Mouse (Mus musculus): ENCODE data around the gene Tecta.

Tecta gene

DNA sequence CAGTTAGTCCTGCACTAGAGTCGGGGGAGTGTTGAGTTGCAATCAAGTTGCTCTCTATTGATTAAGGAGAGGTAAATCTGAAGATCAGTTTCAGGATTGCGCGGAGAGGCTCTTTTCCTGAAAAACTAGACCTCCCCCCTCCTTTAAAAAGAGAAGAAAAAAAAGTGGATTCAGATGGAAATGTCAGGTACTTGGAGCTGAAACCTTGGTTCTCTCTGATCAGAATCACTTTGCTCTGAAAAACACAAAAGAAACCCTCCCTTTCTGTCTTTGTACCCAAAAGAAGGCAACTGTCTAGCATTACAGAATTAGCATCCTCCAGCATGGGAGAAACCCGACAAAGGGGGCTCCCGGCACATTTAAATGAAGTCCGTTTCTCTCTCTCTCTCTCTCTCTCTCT, at the start of gene Tecta:
Tecta (minus strand) TSS at position 101 of the 400 bp plus-strand sequence.
- no peak for DNase-seq

DNA sequence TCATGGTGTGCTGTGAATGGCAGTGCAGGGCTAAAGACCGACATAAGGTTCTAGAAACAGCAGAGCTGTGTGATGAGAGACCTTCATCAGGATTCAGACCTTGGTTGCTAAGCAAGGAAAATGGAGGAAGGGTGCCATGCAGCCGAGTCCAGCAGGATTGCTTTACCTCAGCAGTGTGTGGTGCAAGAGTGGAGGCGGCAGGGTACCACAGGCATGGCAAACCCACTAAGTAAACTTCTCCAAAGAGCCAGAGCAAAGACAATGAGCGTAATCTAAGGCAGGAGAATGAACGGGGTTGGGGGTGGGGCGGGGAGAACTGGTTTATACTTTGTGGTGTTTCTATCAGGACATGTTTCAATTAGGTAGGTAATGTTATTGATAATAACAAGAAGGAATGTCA, 49.3 kb upstream of the Tecta start:
- no peak for DNase-seq

DNA sequence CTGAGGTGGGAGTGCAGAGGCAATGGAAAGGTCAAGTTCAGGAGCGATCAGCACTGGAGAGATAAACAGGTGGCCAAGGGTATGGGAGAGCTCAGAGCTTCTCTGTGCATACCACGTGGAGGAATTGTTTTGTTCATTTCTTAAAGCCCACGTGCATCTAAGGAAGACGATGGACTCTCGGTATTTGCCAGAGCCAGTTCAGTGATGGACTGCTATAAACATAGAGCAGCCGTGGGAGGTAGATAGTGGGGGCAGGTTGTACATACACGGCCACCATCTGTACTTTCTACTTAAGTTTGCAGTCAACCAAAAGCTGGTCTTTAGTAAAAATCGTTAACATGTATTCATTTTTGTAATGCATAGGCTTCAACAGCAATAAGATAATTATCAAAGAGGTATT, 42.4 kb upstream of the Tecta start:
- DNase-seq, result no peak

DNA sequence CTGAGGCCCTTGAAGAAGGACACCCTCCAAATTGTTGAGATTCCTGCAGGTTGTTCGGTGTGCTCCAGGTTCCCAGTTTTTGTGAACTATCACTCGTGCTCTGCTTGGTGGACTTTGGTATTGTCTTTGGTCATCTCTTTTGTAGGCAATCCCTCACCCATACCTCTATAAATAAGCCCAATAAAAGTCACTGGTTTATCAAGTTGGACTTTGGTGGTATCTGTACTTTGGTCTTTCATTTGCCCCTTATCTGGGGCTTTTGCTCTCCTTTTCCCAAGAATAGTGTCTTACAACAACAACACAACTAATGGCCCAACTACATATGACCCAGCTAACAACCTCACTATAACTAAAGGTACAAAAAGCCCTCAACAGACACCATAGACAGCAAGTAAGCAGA, 41.5 kb upstream of the Tecta start:
- no peak for DNase-seq

DNA sequence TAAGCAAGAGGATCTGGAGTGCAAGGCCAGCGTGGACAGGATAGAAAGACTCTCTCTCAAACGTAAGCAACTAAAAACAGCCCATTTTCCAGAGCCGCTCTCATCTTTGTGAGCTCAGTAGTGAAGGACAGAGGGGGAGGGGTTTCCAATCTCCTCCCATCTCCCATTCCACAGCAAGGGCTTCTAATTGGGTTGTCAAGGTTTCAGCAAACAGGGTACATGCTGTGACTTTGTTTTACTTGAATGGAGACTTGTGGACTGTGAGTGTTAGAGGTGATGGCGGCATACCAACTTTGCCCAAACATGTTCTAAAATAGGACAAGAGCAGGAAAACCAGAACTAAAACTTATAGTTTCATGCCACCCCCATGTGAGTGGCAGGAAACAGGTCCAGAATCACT, 39.7 kb upstream of the Tecta start:
- DNase-seq, result no peak

DNA sequence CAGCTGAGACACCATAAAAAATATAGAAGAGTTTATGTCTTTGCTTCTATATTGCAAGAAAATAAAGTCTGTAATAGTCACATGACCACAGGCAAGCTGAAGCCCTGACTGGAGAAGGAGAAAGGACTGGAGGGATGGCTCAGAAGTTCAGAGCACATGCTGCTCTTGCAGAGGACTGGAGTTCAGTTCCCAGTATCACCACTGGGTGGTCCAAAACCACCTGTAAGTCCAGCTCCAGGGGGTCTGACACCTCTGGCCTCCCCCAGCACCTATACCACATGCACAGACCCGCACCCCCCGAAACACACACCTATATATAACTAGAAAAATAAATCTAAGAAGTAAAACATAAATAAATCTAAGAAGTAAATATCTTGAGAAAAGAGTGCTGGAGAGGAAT, 32.4 kb upstream of the Tecta start:
- DNase-seq, result no peak

DNA sequence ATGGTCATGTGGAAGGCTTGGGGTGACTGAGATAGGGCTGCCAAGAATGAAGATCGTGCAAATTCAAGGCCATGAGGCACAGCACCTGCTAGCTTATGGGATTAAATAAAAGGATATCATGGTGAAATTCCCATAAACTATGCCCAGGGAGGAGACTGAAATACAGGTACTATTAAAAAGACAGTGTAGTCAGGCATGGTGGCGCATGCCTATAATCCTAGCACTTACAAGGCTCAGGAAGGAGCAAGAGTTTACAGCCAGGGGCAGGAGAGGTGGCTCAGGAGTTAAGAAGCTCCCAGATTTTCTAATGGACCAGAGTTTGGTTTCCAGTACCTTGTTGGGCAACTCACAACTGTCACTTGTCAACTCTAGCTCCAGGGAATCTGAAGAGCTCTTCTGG, 31.9 kb upstream of the Tecta start:
- DNase-seq, result no peak

DNA sequence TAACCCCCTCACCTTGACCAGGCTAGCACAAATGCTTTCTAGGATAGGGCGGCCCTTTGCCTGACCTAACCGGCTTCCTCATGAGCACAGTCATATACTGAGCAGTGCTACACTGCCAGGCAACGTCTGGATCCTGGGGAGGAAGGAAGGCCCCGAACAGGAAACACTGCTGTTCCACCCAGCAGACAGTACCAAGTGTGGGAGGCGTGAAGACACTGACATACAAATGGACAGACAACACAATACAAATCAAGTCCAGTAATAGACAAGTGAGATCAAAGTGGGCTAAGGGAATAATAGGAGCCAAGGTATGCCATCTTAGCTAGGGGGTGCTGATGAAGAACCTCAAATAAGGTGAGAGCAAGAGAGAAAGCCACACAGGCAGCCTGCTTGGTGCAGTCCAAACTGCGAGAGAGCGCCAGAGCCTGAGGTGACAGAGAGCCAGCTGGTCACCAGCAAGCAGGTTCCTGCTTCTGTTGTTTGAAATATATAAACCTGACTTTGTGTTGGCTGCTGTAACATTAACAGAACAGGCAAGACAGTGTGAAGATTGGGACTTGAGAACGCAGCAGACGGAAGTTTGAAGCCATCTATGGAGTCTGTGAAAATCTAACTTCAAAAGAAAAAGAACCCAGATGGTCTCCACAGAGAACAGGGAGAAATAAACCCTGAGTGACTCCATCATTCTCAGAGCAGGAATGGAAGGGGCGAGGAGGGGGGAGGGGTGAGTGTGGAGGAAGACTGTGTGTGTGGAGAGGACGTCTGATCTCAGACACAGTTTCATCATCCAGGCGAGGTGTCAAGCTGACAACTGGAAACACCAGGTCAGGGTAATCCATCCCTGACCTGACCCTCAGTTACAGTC, 28.6 kb upstream of the Tecta start:
- peak; percentile 69 to 75 for DNase-seq

DNA sequence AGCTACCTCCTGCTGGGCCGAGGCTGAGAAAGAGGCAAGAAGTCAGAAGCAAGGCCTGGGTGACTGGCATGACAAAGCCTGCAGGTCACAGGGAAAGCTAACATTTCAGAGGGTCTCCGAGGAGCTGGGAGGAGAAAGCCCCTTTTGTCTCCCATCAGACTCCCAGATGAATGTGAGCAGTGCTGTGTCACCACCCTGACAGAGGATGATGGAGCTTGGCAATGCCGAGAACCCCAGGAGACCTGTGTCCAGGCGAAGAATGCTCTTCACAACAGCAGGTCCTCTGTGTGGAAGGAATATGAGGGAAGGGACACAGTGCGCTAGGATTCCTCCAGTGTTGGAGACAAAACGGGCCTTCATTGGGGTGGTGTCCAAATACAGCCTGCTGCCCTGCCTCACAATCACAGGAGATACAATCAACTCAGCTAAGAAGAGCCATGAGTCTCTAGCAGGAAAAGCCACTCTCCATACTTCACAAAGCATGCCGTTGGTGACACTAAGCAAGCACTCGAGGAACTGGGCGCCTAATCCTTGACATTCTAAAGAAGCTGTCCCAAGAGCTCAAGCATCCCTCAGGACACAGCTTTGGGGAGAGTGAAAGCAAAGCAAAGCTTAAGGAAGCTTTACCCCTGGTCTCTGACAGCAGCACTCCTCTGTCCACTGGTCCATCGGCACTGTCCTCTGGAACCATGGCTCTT, 27.1 kb upstream of the Tecta start:
- peak in 1 of 2 experiments; percentile 30 for DNase-seq

DNA sequence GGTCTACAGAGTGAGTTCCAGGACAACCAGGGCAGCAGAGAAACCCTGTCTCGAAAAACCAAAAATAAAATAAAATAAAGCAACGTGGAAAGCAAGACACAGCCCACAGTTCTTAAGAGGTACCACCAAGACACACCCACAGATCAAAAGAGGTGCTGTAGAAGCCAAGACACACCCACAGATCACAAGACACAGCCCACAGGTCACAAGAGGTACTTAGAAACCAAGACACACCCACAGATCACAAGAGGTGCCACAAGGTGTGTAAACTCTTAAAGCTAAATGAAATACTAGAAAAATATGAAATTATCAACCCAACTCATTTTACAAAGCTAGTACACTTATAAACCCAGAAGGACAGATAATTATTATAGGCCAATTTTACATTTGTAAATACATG, 23.9 kb upstream of the Tecta start:
- no peak for DNase-seq

DNA sequence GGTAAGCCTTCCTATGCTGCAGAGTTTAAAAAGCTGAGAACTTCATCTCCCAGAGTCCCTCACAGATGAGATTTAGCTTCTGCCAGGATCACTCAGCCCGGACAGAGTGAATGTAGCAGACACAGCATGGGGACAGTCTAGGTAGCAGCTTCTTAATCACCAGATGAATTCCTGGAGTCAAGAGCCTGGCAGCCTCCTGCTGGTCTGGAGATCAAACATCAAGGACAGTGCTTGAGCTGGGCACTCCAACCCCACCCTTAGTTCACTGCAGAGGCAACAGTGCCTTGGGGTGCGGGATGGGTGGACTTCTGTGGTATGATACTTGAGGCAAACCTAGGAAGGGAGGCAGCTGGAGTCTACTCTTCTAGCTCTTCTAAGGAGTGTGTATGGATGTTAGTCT, 20.0 kb upstream of the Tecta start:
- DNase-seq, result peak in 1 of 2 experiments; percentile 19

DNA sequence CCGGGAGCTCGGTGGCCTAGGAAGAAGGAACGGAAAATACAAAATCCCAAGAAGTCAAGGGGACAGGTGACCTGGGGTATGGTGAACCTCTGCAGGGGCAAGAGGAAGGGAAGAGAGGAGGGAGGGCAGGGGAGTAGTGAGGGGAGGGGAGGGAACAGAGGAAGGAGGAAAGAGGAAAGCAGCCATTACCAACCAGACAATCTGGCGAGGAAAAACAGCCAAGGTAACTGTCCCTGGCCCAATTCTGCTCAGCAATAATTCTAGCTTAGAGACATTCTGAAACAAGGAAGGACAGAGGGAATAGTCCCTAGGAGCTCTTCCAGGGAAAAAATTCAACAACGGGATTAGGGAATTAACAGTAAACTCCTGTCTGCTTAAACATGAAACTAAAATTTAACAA, 19.1 kb upstream of the Tecta start:
- DNase-seq, result peak; percentile 30 to 43

DNA sequence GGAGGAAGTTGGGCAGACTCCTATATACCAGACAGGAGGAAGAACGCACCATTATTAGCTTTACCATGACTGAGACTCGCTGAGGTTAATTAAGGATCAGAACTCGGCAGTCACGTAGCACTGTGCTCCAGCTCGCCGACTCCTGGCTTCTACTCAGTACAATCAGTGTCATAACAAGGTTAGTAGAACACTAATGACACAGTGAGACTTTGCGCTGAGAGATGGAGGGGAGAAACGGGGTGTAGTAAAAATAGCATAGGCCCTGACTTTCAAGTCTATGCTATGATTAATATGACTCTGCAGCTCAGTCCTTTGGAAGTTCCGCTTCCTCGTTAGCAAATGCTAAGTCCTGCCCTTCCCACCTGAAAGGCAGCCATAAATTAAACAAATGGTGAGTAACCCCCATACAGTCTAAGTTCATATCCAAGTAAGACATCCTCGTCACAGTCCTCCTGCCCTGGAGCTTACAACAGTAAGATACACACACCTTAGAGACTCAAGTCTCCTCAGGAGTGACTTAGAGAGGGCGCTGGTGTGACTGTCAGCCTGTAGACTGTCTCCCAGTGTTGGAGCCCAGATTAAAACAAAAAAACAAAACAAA, 17.7 kb upstream of the Tecta start:
- DNase-seq, result no peak

DNA sequence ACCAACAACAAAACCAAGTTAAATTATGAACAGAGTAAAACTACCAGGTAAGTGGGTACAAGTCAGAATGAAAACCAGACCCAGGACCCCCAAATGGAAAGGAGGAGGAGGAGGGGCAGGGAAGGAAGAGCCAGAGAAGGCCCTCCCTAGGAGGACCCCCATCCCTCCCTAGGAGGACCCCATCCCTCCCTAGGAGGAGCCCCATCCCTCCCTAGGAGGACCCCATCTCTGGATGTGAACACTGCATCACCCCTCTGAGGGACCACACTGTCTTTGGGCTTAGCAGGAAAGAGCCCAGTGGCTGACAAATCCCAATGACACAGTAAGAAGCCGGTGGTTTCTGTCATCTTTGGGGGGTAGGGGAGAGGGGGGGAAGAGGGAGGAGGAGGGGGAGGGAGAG, 15.5 kb upstream of the Tecta start:
- DNase-seq, result no peak

DNA sequence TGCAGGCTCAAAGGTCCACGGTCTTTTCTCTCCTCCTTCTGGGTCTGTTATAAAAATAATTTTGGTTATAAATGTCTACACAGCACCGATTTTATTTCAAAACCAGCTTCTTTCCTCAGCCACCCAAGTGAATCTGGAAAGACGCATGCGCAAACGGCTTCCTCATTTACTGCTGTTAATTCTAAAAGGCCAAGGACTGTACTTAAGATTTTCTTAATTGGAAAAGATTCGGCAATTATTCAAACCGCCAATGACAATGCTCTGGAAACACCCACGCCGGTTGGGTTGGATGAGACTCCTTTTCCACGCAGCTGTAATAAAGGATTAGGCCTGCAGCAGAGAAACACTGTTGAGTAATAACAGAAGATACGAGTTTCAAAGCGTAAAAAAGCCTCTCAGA, 13.6 kb upstream of the Tecta start:
- DNase-seq, result no peak

DNA sequence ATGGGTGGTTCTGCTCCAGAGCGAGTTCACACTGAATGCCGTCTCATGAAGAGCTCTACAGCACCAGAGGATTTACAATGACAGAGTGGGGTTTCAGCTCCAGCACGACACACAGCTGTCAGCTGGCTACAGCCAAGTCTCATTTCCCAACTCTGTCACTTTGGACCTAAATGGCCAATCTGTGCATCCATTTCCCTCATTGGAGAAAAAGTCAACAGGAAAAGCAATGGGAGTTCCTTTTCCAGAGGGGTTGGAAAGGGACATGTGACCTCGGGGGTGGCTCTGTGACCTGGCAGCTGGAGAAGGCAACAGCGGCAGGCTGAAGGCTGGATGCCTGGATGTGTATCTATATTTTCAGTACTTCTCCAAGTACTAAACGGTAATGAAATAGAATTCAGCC, 11.6 kb upstream of the Tecta start:
- no peak for DNase-seq

DNA sequence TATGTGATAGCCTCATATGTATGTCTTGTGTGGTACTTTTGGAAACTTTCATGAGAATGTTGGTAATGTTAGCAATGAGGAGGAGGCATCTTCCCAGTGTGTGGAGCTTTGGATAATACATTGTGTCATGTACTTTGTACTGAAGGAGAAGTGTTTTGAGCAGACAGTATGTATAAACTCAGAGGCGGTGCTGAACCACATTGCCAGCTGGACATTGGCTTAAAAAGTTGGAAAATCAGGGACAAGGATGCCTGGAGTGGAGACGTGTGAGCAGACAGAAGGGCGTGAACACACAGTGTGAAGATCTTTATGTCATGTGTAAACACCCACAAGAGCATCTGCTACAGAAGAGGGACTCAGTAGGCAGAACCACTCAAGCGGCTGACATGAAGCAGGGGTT, 6.0 kb upstream of the Tecta start:
- DNase-seq, result no peak

DNA sequence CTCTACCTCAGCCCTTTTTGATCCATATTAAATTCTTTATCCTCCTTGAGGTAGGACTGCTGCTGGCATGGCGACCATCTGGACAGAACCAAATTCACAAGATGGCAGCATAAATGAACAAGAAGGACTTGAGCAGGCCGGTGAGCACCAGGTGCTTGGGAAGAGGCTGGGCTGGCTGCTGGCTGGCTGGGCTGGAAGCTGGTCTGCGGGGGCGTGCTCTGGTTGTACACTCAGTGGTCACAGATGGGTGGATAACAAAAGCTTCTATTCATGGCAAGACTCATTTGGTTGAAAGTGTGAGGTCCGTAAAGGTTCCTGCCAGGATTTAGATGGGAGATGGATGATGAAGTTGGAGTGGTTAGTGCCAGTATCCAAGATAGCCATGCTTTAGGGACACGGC, 1.8 kb upstream of the Tecta start:
- peak in 1 of 2 experiments; percentile 20 for DNase-seq

DNA sequence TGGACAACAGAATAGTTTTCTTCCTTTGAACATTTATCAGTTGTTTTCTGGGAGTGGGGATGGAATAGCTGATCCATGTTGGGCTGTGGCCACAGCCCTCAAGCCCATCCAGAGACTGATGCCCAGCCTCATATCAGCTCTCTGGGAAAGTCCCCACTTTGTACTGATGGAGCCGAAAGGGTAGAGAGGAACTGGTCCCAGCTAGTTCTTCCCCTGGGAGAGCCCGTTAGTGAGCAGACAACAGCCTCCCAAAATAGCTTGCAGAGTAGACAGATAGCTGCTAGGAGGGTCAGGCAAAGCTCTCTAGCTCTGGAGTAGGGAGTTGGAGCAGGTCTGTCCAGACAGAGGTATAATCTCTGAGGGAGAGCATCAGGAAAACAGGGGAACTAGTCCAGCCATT, 3.6 kb downstream of the Tecta start:
- no peak for DNase-seq

DNA sequence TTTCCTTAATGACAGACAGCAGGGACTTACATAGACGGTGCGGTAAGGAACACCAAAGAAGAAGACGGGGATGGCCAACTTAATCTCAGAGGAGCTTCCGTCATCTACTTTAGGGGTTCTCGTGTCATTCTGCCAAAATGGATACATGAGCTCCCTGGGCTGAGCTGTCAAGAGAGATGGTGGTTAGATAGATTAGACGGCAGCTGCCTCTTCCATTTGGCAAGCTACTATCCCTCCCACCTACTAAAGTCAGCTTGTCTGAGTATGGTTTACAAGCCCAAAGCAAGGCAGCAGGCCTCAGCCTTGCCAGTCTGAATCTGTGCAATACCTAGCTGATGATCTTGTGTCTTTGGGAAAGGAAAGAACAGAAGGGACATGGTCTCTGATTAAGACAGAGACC, 4.8 kb downstream of the Tecta start:
- DNase-seq, result no peak

DNA sequence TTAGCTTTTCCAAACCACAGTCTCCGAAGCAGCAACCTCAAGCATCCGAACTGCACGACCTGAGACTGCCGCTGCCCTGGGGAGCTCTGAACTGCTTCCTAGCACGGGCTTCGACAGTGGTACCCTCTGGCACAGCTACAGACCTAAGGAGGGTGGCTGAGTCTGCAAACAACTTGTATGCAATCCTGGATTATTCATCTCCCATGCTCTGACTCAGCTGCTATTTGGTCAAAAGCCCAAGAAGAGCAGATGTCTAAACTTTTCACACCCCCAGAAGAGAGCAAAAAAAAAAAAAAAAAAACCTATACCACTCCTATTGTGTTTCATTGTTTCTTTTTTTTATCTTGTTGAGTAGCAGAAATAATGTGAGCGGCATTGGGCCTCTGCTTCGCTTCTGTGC, 5.4 kb downstream of the Tecta start:
- DNase-seq, result no peak

DNA sequence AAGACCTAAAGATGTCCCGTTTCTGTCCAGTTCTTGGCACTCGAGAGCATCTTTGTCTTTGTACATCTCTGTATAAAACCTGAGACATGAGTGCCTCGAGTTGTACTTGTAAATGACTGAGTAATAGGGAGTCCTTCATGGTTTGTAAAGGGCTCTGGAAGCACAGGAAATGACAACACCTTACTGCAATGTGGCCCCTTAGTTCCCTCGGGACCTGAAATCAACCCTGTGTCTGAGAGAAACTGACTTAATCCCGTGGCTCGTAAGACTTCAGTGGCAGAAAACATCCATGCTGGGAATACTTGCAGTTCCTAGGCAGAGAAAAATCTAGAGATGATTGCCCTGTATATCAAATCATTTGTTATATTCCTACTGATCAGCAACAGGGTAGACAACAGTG, 6.8 kb downstream of the Tecta start:
- DNase-seq, result no peak

DNA sequence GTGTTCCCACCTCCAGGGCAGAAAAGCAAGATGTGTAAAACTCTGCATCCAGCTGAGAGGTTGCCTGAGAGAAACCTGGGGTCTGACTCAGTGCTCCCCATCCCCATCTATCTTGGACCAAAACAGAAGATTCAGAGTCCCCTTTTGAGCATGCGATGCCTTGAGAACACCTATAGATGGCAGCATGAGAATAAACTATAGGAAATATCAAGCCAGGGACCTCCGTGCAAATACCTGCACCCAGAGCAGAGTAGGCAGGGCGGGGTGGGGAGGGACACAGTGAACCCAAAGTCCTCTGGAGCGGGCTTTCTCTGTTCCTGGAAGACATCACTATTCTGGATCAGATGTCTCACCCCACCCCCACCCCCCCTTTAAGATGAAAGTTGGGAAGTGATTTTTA, 11.2 kb downstream of the Tecta start:
- DNase-seq, result peak in 1 of 2 experiments; percentile 33

DNA sequence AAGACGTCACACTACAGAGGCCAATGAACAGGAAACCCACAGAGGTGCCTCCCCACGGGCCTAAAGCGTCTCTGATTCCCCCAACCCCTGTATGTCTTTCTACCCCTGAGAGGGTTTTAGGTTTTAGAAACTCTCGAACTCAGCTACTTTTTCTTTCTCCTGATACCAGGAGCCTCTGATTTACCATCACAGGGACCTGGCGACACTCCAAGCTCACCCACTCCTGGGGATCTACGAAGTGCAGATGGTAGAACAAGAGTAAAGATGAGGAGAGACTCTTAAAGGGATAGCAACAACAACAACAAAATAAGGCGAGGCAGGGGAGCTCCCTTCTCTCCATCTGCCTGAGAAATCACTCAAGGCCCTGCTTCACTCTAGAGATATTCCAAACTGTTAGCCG, 12.7 kb downstream of the Tecta start:
- no peak for DNase-seq

All from cerebellum, postnatal 25 days (tissue).